Mouse (Mus musculus) midbrain, embryonic 12.5 days (tissue): ENCODE data around the gene Cars2. TPM values are rescaled to one million over a fixed set of nuclear protein-coding genes. Genes with fewer than 3 reads are reported as not detected.

ENCODE experiments used
- polyA plus RNA-seq: library from polyadenylated mRNA; unstranded; fragments of >200 nt; fragmentation: Nextera tagmentation; extraction: Ambion mirVana; gene quantifications from 2 replicates; pipeline ENCODE4 v1.2.1, GENCODE M21; 2016

The Cars2 gene
- polyA plus RNA-seq, 1 experiment from 2014 or later: 20.9 TPM

Other genes starting within 250 kb of the Cars2 start
- 73.3 and 82.0 TPM in 2 replicates for gene Col4a2, start 238.0 kb downstream of the Cars2 start, polyA plus RNA-seq
- 147 and 176 TPM in 2 replicates for gene Col4a1, start 238.0 kb downstream of the Cars2 start, polyA plus RNA-seq
- gene Rab20, start 72.1 kb downstream of the Cars2 start, polyA plus RNA-seq: 0.22 and 0.50 TPM in 2 replicates
- gene Naxd, start 53.3 kb downstream of the Cars2 start, polyA plus RNA-seq: 117 and 122 TPM in 2 replicates
- 45.2 and 49.3 TPM in 2 replicates for gene Ing1, start 4.8 kb upstream of the Cars2 start, polyA plus RNA-seq
- gene Ankrd10, start 85.0 kb upstream of the Cars2 start, polyA plus RNA-seq: 119 TPM in 2 replicates
- 0.23 TPM in 1 of 2 replicates, not detected in the other for gene 1700016D06Rik, start 150.3 kb upstream of the Cars2 start, polyA plus RNA-seq
- gene Arhgef7, start 176.9 kb upstream of the Cars2 start, polyA plus RNA-seq: 73.1 and 73.3 TPM in 2 replicates